Mouse (Mus musculus) lung, postnatal 0 days (tissue): ENCODE data around the gene Xlr.

Experiments used
- CTCF ChIP-seq: IDR thresholded peaks from 2 replicates; pipeline ENCODE4 v1.5.1; 2016; ENCODE audit warnings: antibody characterized with exemption, mild to moderate bottlenecking
- EP300 ChIP-seq: IDR thresholded peaks from 2 replicates; pipeline ENCODE4 v1.6.1; 2016; ENCODE audit warnings: antibody characterized with exemption, mild to moderate bottlenecking, control low read depth

- TF ChIP-seq CTCF (no peak), EP300 (no peak)
Measured at GRCm38 (mm10) chrX:53752851-53753250, 44.7 kb downstream of the Xlr start.
